Mouse (Mus musculus) midbrain, embryonic 16.5 days (tissue): Measurements from ENCODE around the gene Tsc22d1. TPM values are rescaled to one million over a fixed set of nuclear protein-coding genes. Genes with fewer than 3 reads are reported as not detected.
A peak's percentile ranks its signal among the peaks of the same experiment; 100 is the strongest.

ENCODE experiments used
- ATAC-seq: fragments of 200-750 bp; cut with Nextera tagmentation; 2 replicates; pipeline ENCODE4 v1.8.0; 2017; ENCODE audit warnings: moderate TSS enrichment
- H3K27ac ChIP-seq: fragments of 300-500 bp; sonication (generic); 2 replicates; pipeline ENCODE4 v1.5.1; 2014; ENCODE audit warnings: mild to moderate bottlenecking, low read length, mixed read lengths
- H3K27me3 ChIP-seq: fragments of 300-500 bp; sonication (generic); 2 replicates; pipeline ENCODE4 v1.6.1; 2014; ENCODE audit warnings: low read depth, low read length, mixed read lengths; ENCODE audit not compliant: control insufficient read depth, insufficient read depth
- H3K36me3 ChIP-seq: fragments of 300-500 bp; sonication (generic); 2 replicates; pipeline ENCODE4 v1.6.1; 2014; ENCODE audit warnings: mild to moderate bottlenecking, low read length, moderate library complexity, mixed read lengths; ENCODE audit not compliant: control insufficient read depth, insufficient read depth
- H3K4me1 ChIP-seq: fragments of 300-500 bp; sonication (generic); 2 replicates; pipeline ENCODE4 v1.6.1; 2014; ENCODE audit warnings: mild to moderate bottlenecking, low read length, mixed read lengths; ENCODE audit not compliant: control insufficient read depth, insufficient read depth
- H3K4me2 ChIP-seq: fragments of 300-500 bp; sonication (generic); 2 replicates; pipeline ENCODE4 v1.6.1; 2014; ENCODE audit warnings: mild to moderate bottlenecking, low read length, mixed read lengths
- H3K4me3 ChIP-seq: fragments of 300-500 bp; sonication (generic); 2 replicates; pipeline ENCODE4 v1.5.1; 2014; ENCODE audit warnings: low read depth, mild to moderate bottlenecking, low read length, moderate library complexity, mixed read lengths
- H3K9ac ChIP-seq: fragments of 300-500 bp; sonication (generic); 2 replicates; pipeline ENCODE4 v1.6.1; 2014; ENCODE audit warnings: low read depth, low read length, mixed read lengths
- H3K9me3 ChIP-seq: fragments of 300-500 bp; sonication (generic); replicated peaks from 2 replicates; pipeline ENCODE4 v1.6.1; 2014; ENCODE audit warnings: mild to moderate bottlenecking, low read length, mixed read lengths; ENCODE audit not compliant: control insufficient read depth, poor library complexity, severe bottlenecking
- WGBS: fragments of 180-500 bp; shearing (Covaris S2); extraction: QIAGEN DNeasy Blood & Tissue Kit; methylation state at CpG from one replicate; pipeline ENCODE4 v1.1.7; 2014; 5-methylcytosine and 5-hydroxymethylcytosine counted together
- polyA plus RNA-seq: library from polyadenylated mRNA; unstranded; fragments of >200 nt; fragmentation: Nextera tagmentation; extraction: Ambion mirVana; gene quantifications from 2 replicates; pipeline ENCODE4 v1.2.1, GENCODE M21; 2015

The Tsc22d1 gene
- polyA plus RNA-seq, 1 experiment from 2014 or later: 762 TPM

DNA sequence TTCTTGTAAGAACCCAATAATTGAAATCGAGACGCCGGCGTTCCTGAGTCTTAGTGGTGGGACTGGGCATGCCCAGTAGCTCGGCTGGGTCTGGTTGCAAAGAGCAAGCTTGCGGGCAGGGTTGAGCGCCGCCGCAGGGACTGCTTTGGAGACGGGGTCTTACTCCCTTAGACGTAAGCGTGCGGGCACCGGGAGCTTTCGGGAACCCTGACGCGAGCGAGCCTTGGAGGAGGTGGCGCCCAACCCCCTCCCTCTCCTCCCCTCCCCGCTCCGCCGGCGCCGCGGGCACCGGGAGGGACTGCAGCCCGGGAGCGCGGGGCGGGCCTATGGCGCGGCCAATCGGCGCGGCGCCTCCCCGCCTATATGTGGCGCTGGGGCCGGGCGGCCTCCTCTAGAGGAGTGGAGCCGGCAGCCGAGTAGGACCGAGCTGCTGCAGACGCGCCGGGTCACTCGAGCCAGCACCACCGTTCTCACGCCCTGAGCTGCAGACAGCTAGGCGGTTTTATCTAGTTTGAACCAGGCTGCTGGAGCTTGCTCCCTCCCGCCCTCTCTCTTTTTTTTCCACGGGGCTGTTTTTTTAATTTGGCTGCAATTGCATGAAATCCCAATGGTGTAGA is 89.5 kb downstream of the Tsc22d1 start:
- WGBS: under 1% methylated on average over 37 of the region's 52 CpGs

DNA sequence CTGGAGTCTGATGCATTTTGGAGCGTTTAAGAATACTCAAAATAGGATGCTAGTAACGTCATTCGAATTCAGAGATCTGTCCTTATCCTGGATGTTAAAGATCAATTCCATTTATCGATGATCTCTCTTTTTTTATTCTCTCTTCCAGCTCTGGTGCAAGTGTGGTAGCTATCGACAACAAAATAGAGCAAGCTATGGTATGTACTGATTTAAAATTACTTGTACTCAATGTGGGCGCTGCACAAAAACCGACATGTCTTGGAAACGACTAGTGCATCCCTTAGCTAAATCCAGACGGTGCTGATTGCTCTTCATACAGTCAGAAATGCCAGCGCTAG is 90.3 kb downstream of the Tsc22d1 start:
- H3K27me3 ChIP-seq: no peaks in the 10 kb centered on the region
- peak overlapping the region; percentile 92 for H3K9ac ChIP-seq
- no peaks in the 10 kb centered on the region for H3K9me3 ChIP-seq
- ATAC-seq: no peak
- H3K4me2 ChIP-seq: peak overlapping the region; percentile 91
- WGBS: under 1% methylated on average over 10 of the region's 10 CpGs
- H3K36me3 ChIP-seq: peaks cover 6% of the 10 kb centered on the region; the same call in 1 of the 2 replicates
- H3K27ac ChIP-seq: peak overlapping the region; percentile 100
- H3K4me3 ChIP-seq: peak overlapping the region; percentile 59
- peaks cover 26% of the 10 kb centered on the region for H3K4me1 ChIP-seq

More for the DNA sequence above, 89.5 kb downstream of the Tsc22d1 start:
- peak; percentile 95 for ATAC-seq
- Histone ChIP-seq H3K4me1 (peaks cover 28% of the 10 kb centered on the region), H3K27me3 (no peaks in the 10 kb centered on the region), H3K36me3 (peaks cover 6% of the 10 kb centered on the region; the same call in 1 of the 2 replicates), H3K9me3 (no peaks in the 10 kb centered on the region), H3K27ac (peak overlapping the region; percentile 100), H3K4me2 (peak overlapping the region; percentile 91), H3K4me3 (peak overlapping the region; percentile 59), H3K9ac (peak overlapping the region; percentile 92)

- Histone ChIP-seq H3K4me3 (peak overlapping the region; percentile 59), H3K4me2 (peak overlapping the region; percentile 91), H3K27me3 (no peaks in the 10 kb centered on the region), H3K9me3 (no peaks in the 10 kb centered on the region), H3K9ac (peak overlapping the region; percentile 92), H3K27ac (peak overlapping the region; percentile 100), H3K36me3 (peaks cover 8% of the 10 kb centered on the region; the same call in 1 of the 2 replicates), H3K4me1 (peaks cover 22% of the 10 kb centered on the region)
- WGBS: under 1% methylated on average over 30 of the region's 31 CpGs
- ATAC-seq: peak; percentile 66
Observed at GRCm38 (mm10) chr14:76505439-76506220, 90.9 kb downstream of the Tsc22d1 start.

DNA sequence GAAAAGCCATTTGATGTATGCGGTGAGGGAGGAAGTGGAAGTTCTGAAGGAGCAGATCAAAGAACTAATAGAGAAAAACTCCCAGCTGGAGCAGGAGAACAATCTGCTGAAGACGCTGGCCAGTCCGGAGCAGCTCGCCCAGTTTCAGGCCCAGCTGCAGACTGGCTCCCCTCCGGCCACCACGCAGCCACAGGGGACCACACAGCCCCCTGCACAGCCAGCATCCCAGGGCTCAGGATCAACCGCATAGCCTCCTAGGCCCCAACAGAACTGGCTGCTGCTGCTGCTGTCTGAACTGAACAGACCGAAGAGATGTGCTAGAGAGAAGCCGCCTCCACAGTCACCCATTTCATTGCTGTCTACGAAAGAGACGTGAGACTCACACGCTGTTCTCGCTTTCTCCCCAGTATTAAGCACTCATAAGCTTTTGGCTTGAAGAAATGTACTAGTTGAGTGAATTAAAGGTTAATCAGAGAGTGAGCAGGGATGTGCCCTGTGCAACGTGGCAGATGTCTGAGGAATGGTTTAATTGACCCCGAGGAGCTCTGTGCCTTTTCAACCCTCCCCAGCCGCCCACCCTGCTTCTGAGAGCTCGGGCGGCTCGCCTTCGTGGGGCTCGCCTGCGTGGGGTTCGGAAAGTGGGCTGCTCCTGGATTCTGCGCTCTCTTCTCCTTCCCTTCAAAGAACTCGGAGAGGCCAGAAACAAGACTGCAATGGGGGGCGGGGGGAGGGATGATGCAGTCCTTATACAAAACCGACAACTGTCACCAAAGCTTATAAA is 91.9 kb downstream of the Tsc22d1 start:
- peak overlapping the region; percentile 100 for H3K27ac ChIP-seq
- H3K4me1 ChIP-seq: peaks cover 22% of the 10 kb centered on the region
- peaks cover 8% of the 10 kb centered on the region; the same call in 1 of the 2 replicates for H3K36me3 ChIP-seq
- H3K27me3 ChIP-seq: no peaks in the 10 kb centered on the region
- no peak for ATAC-seq
- H3K4me3 ChIP-seq: peak overlapping the region; percentile 59
- 29% methylated on average over 27 of the region's 27 CpGs for WGBS
- peak overlapping the region; percentile 91 for H3K4me2 ChIP-seq
- no peaks in the 10 kb centered on the region for H3K9me3 ChIP-seq
- H3K9ac ChIP-seq: peak overlapping the region; percentile 92

- H3K4me2 ChIP-seq: peak overlapping the region; percentile 91
- no peak overlapping the region for H3K9ac ChIP-seq
- 0 out of 2 replicates have a peak overlapping the region, but pooled peaks have one; percentile 100 for H3K27ac ChIP-seq
- H3K27me3 ChIP-seq: no peaks in the 10 kb centered on the region
- no peak for ATAC-seq
- no peaks in the 10 kb centered on the region for H3K9me3 ChIP-seq
- WGBS: 90% methylated on average over 7 of the region's 7 CpGs
- H3K36me3 ChIP-seq: peaks cover 8% of the 10 kb centered on the region; the same call in 1 of the 2 replicates
- peak overlapping the region; percentile 59 for H3K4me3 ChIP-seq
- peaks cover 22% of the 10 kb centered on the region for H3K4me1 ChIP-seq
Observed at GRCm38 (mm10) chr14:76507357-76507756, 92.6 kb downstream of the Tsc22d1 start.

- peak overlapping the region; percentile 26; the same call in 1 of the 2 replicates for H3K27ac ChIP-seq
- no peaks in the 10 kb centered on the region for H3K27me3 ChIP-seq
- 80% methylated on average over 9 of the region's 9 CpGs for WGBS
- no peak overlapping the region; the same call in 1 of the 2 replicates for H3K4me3 ChIP-seq
- ATAC-seq: no peak
- no peaks in the 10 kb centered on the region for H3K9me3 ChIP-seq
- peaks cover 8% of the 10 kb centered on the region; the same call in 1 of the 2 replicates for H3K36me3 ChIP-seq
- H3K9ac ChIP-seq: no peak overlapping the region
- peaks cover 27% of the 10 kb centered on the region for H3K4me1 ChIP-seq
- peak overlapping the region; percentile 91 for H3K4me2 ChIP-seq
Observed at GRCm38 (mm10) chr14:76507804-76508500, 93.2 kb downstream of the Tsc22d1 start.

DNA sequence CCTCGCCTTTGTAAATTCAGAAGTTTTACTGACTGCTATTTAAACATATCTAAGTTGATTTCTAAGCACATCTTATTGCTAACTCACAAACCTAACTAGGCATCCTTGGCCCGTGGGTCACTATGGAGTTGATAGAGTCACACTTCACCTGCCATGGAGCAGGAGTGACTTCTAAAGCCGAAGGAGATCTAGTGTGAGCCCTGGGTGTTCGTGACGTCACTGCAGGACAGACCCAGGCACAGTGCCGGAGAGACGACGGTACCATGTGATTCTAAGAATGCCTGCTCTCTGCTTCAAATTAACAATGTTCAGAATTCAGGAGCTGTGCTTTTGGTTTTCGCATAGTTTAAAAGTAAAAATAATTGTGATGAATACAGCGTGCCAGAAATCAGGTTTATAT is 93.9 kb downstream of the Tsc22d1 start:
- no peaks in the 10 kb centered on the region for H3K9me3 ChIP-seq
- H3K27me3 ChIP-seq: no peaks in the 10 kb centered on the region
- no peak overlapping the region for H3K4me2 ChIP-seq
- ATAC-seq: no peak
- H3K36me3 ChIP-seq: peaks cover 8% of the 10 kb centered on the region; the same call in 1 of the 2 replicates
- WGBS: 73% methylated on average over 10 of the region's 10 CpGs
- H3K4me3 ChIP-seq: no peak overlapping the region
- H3K9ac ChIP-seq: no peak overlapping the region
- H3K27ac ChIP-seq: no peak overlapping the region
- peaks cover 29% of the 10 kb centered on the region for H3K4me1 ChIP-seq

DNA sequence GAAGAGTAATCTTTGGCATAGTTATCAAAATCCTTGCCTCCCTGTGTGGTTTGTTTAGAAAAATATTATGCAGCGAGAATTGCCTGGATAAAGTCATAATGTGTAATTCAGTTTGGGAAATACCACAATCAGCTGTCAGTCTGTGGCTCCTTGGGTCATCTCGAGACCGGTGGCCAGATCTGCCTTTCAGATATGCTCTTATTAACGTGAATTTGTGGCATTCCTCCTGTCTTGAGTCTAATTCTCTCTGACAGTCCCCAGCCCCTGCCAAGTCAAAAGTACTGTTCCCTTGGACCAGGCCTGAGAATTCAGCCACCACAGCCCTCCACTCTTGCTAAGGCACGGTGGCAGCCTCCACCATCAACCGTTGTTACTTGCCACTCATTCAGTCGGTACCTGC is 97.2 kb downstream of the Tsc22d1 start:
- ATAC-seq: no peak

More for the DNA sequence above, 97.2 kb downstream of the Tsc22d1 start:
- Histone ChIP-seq H3K36me3 (peaks cover 8% of the 10 kb centered on the region; the same call in 1 of the 2 replicates), H3K27ac (no peak overlapping the region), H3K4me3 (no peak overlapping the region), H3K9me3 (no peaks in the 10 kb centered on the region), H3K9ac (no peak overlapping the region), H3K27me3 (no peaks in the 10 kb centered on the region), H3K4me1 (peaks cover 30% of the 10 kb centered on the region), H3K4me2 (no peak overlapping the region)
- 79% methylated on average over 7 of the region's 7 CpGs for WGBS
